Mouse (Mus musculus): ENCODE data around the gene Gdf7. TPM values are rescaled to one million over a fixed set of nuclear protein-coding genes. Genes with fewer than 3 reads are reported as not detected.
A peak's percentile ranks its signal among the peaks of the same experiment; 100 is the strongest.

Gdf7 gene
- total RNA-seq, 2 experiments from 2014 or later: 0.17 to 0.26 TPM

- no peak for DNase-seq
Observed at GRCm38 (mm10) chr12:8327675-8328053, 25.9 kb upstream of the Gdf7 start.

GRCm38 (mm10) chr12:8326825-8327674 lies 25.3 kb upstream of the Gdf7 start:
- peak; percentile 95 to 98 for DNase-seq

- peak; percentile 44 to 54 for DNase-seq
Observed at GRCm38 (mm10) chr12:8325943-8326522, 24.3 kb upstream of the Gdf7 start.

GRCm38 (mm10) chr12:8325245-8325942 lies 23.6 kb upstream of the Gdf7 start:
- peak; percentile 52 to 62 for DNase-seq

GRCm38 (mm10) chr12:8324086-8324485 lies 22.3 kb upstream of the Gdf7 start:
- DNase-seq: no peak

- DNase-seq: no peak
Observed at GRCm38 (mm10) chr12:8321506-8321905, 19.8 kb upstream of the Gdf7 start.

- DNase-seq: peak; percentile 84 to 93
Observed at GRCm38 (mm10) chr12:8320084-8320713, 18.4 kb upstream of the Gdf7 start.

- no peak for DNase-seq
Observed at GRCm38 (mm10) chr12:8316541-8316940, 14.8 kb upstream of the Gdf7 start.

- DNase-seq: peak in 1 of 2 experiments; percentile 28
Observed at GRCm38 (mm10) chr12:8313773-8314172, 12.0 kb upstream of the Gdf7 start.

- DNase-seq: peak; percentile 88 to 92
Observed at GRCm38 (mm10) chr12:8313270-8313771, 11.6 kb upstream of the Gdf7 start, which contains the start of gene Hs1bp3. Gene Hs1bp3 (plus strand): TSS chr12:8313432.

GRCm38 (mm10) chr12:8312266-8312665 lies 10.5 kb upstream of the Gdf7 start:
- no peak for DNase-seq

GRCm38 (mm10) chr12:8310992-8311391 lies 9.2 kb upstream of the Gdf7 start:
- DNase-seq: no peak

GRCm38 (mm10) chr12:8306910-8307309 lies 5.2 kb upstream of the Gdf7 start:
- no peak for DNase-seq

GRCm38 (mm10) chr12:8306432-8306831 lies 4.7 kb upstream of the Gdf7 start:
- peak; percentile 52 to 86 for DNase-seq

GRCm38 (mm10) chr12:8305258-8305657 lies 3.5 kb upstream of the Gdf7 start:
- no peak for DNase-seq

- no peak for DNase-seq
Observed at GRCm38 (mm10) chr12:8301011-8301814, 541 bp downstream of the Gdf7 start.

GRCm38 (mm10) chr12:8300521-8300920 lies 1.2 kb downstream of the Gdf7 start:
- no peak for DNase-seq

GRCm38 (mm10) chr12:8300111-8300480 lies 1.7 kb downstream of the Gdf7 start:
- no peak for DNase-seq

GRCm38 (mm10) chr12:8299143-8300110 lies 2.3 kb downstream of the Gdf7 start:
- no peak for DNase-seq
